12 mouse cellular contexts compared by ENCODE assay signal in the genomic region with DNA sequence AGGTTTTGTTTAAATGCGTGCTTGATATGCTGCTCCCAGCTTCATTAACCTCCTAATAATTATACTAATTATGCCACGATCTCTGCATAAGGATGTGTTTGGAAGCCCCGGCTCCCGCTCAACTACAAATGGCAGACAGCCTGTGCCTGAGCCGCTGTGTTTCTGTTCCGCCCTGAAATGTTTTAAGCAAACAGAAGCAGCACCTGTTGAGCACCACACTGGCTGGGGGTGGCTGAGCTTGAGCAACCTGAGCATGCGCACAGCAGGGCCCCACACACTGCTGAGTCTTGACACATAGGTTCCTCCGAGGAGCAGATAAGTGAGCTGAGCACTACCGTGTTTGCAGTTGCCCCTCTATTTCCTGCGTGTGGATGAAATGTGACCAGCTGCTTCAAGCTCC.
DNase-seq lines count a peak whose midpoint lies in the region.
"Had no signal": no experiment of that assay in that cellular context is flagged by ENCODE, and none has a peak within 500 bp of the region (broad histone marks: within the 10 kb centered on the region; RNA-seq: fewer than 3 reads in every experiment).

No protein-coding gene starts in this region.

- H3K36me3 ChIP-seq in embryonic facial prominence, embryonic 10.5 days (replicated peaks): no peaks in the 10 kb centered on the region

- no peaks in the 10 kb centered on the region for H3K27me3 ChIP-seq in embryonic facial prominence, embryonic 10.5 days (replicated peaks; ENCODE audit: low read depth, poor library complexity, severe bottlenecking)

- intact Hi-C loops in left cerebral cortex, postnatal 4 days (cut with DNase I): no loop called here

- 51% methylated on average over 10 of the region's 10 CpGs for WGBS in embryonic facial prominence, embryonic 10.5 days

- H3K4me3 ChIP-seq in embryonic facial prominence, embryonic 10.5 days: no peak overlapping the region; the same call in 1 of the 2 replicates

- H3K4me1 ChIP-seq in embryonic facial prominence, embryonic 10.5 days: peaks cover 11% of the 10 kb centered on the region

- no peaks in the 10 kb centered on the region for H3K9me3 ChIP-seq in embryonic facial prominence, embryonic 10.5 days

- no peak overlapping the region for H3K27ac ChIP-seq in embryonic facial prominence, embryonic 10.5 days (replicated peaks)
- H3K27ac ChIP-seq: macrophage had no signal

- DNase-seq in left cerebral cortex, adult 11 months (ENCODE audit: low spot score): peak; percentile 34
- no peak for DNase-seq in left cerebral cortex, postnatal 4 days
- peak; percentile 23 for DNase-seq in embryonic facial prominence, embryonic 10.5 days (ENCODE audit: low spot score)
- DNase-seq in layer of hippocampus, adult 9-11 months: peak; percentile 31
- DNase-seq in right cerebral cortex, postnatal 4 days: peak; percentile 26
- DNase-seq in adrenal gland, postnatal 10 days: no peak
- DNase-seq in thymus, postnatal 10 days (ENCODE audit: low spot score in 2 of 2): no peak
- DNase-seq in ovary, postnatal 10 days (ENCODE audit: low spot score): no peak
- DNase-seq: cerebellum, adult 8-10 months; gastrocnemius, postnatal 36 days; kidney, postnatal 36 days had no signal

Comparison
In these comparisons a context has a peak if more than half of its experiments do, and no peak if none do; other contexts are left out.
1. DNase-seq: peak in left cerebral cortex, adult 11 months (single experiment), embryonic facial prominence, embryonic 10.5 days (single experiment), layer of hippocampus, adult 9-11 months (single experiment) and right cerebral cortex, postnatal 4 days (single experiment); none in left cerebral cortex, postnatal 4 days (single experiment), adrenal gland, postnatal 10 days (single experiment), thymus, postnatal 10 days (0 of 2) and ovary, postnatal 10 days (single experiment).